Mouse (Mus musculus): ENCODE data around the gene 4930512M02Rik. TPM values are rescaled to one million over a fixed set of nuclear protein-coding genes. Genes with fewer than 3 reads are reported as not detected.

Gene 4930512M02Rik
- polyA plus RNA-seq, 1 experiment from 2014 or later: not detected

- 80% methylated on average over 4 of the region's 4 CpGs for WGBS
- no peak for ATAC-seq (ENCODE audit: low read depth)
- no peak overlapping the region for H3K4me3 ChIP-seq (ENCODE audit: low read length)
- H3K4me2 ChIP-seq (ENCODE audit: low read depth, low read length): no peak overlapping the region
- H3K27ac ChIP-seq (ENCODE audit: low read length): no peak overlapping the region
- no peaks in the 10 kb centered on the region for H3K4me1 ChIP-seq (replicated peaks; ENCODE audit: control insufficient read depth, insufficient read depth, low read length)
- no peak overlapping the region for H3K9ac ChIP-seq (ENCODE audit: low read length)
- no peaks in the 10 kb centered on the region for H3K9me3 ChIP-seq (ENCODE audit: control insufficient read depth, low read length)
- no peaks in the 10 kb centered on the region for H3K27me3 ChIP-seq (ENCODE audit: control insufficient read depth, insufficient read depth, low read depth, low read length)
- H3K36me3 ChIP-seq (ENCODE audit: control insufficient read depth, insufficient read depth, low read length): no peaks in the 10 kb centered on the region
Observed at GRCm38 (mm10) chr11:11657634-11658033, 30.0 kb upstream of the 4930512M02Rik start.

GRCm38 (mm10) chr11:11656995-11657530 lies 29.4 kb upstream of the 4930512M02Rik start:
- H3K36me3 ChIP-seq (ENCODE audit: control insufficient read depth, insufficient read depth, low read length): no peaks in the 10 kb centered on the region
- no peaks in the 10 kb centered on the region for H3K27me3 ChIP-seq (ENCODE audit: control insufficient read depth, insufficient read depth, low read depth, low read length)
- no peaks in the 10 kb centered on the region for H3K4me1 ChIP-seq (replicated peaks; ENCODE audit: control insufficient read depth, insufficient read depth, low read length)
- H3K27ac ChIP-seq (ENCODE audit: low read length): no peak overlapping the region
- H3K9ac ChIP-seq (ENCODE audit: low read length): no peak overlapping the region
- H3K9me3 ChIP-seq (ENCODE audit: control insufficient read depth, low read length): no peaks in the 10 kb centered on the region
- 0 out of 2 replicates have a peak, but pooled peaks have one; percentile 26 for ATAC-seq (ENCODE audit: low read depth)
- H3K4me3 ChIP-seq (ENCODE audit: low read length): no peak overlapping the region
- WGBS: 36% methylated on average over 5 of the region's 5 CpGs
- no peak overlapping the region for H3K4me2 ChIP-seq (ENCODE audit: low read depth, low read length)

- WGBS: 76% methylated on average over 3 of the region's 3 CpGs
- no peak for ATAC-seq (ENCODE audit: low read depth)
- Histone ChIP-seq H3K9me3 (ENCODE audit: control insufficient read depth, low read length) (no peaks in the 10 kb centered on the region), H3K27me3 (ENCODE audit: control insufficient read depth, insufficient read depth, low read depth, low read length) (no peaks in the 10 kb centered on the region), H3K4me1 (replicated peaks; ENCODE audit: control insufficient read depth, insufficient read depth, low read length) (no peaks in the 10 kb centered on the region), H3K9ac (ENCODE audit: low read length) (no peak overlapping the region), H3K27ac (ENCODE audit: low read length) (no peak overlapping the region), H3K4me3 (ENCODE audit: low read length) (no peak overlapping the region), H3K4me2 (ENCODE audit: low read depth, low read length) (no peak overlapping the region), H3K36me3 (ENCODE audit: control insufficient read depth, insufficient read depth, low read length) (no peaks in the 10 kb centered on the region)
Observed at GRCm38 (mm10) chr11:11656388-11656787, 28.8 kb upstream of the 4930512M02Rik start.

- ATAC-seq (ENCODE audit: low read depth): no peak
- H3K36me3 ChIP-seq (ENCODE audit: control insufficient read depth, insufficient read depth, low read length): no peaks in the 10 kb centered on the region
- no peak overlapping the region for H3K4me2 ChIP-seq (ENCODE audit: low read depth, low read length)
- no peak overlapping the region for H3K4me3 ChIP-seq (ENCODE audit: low read length)
- H3K27me3 ChIP-seq (ENCODE audit: control insufficient read depth, insufficient read depth, low read depth, low read length): no peaks in the 10 kb centered on the region
- no peak overlapping the region for H3K9ac ChIP-seq (ENCODE audit: low read length)
- no peak overlapping the region for H3K27ac ChIP-seq (ENCODE audit: low read length)
- H3K4me1 ChIP-seq (replicated peaks; ENCODE audit: control insufficient read depth, insufficient read depth, low read length): no peaks in the 10 kb centered on the region
- H3K9me3 ChIP-seq (ENCODE audit: control insufficient read depth, low read length): no peaks in the 10 kb centered on the region
Observed at GRCm38 (mm10) chr11:11644303-11644702, 16.7 kb upstream of the 4930512M02Rik start.

GRCm38 (mm10) chr11:11624073-11624705 lies 3.4 kb downstream of the 4930512M02Rik start:
- Histone ChIP-seq H3K27me3 (ENCODE audit: control insufficient read depth, insufficient read depth, low read depth, low read length) (no peaks in the 10 kb centered on the region), H3K27ac (ENCODE audit: low read length) (no peak overlapping the region), H3K36me3 (ENCODE audit: control insufficient read depth, insufficient read depth, low read length) (no peaks in the 10 kb centered on the region), H3K4me2 (ENCODE audit: low read depth, low read length) (no peak overlapping the region), H3K9me3 (ENCODE audit: control insufficient read depth, low read length) (no peaks in the 10 kb centered on the region), H3K4me1 (replicated peaks; ENCODE audit: control insufficient read depth, insufficient read depth, low read length) (no peaks in the 10 kb centered on the region), H3K9ac (ENCODE audit: low read length) (no peak overlapping the region), H3K4me3 (ENCODE audit: low read length) (no peak overlapping the region)
- ATAC-seq (ENCODE audit: low read depth): no peak
- WGBS: 47% methylated on average over 4 of the region's 4 CpGs

- Histone ChIP-seq H3K27ac (ENCODE audit: low read length) (no peak overlapping the region), H3K4me1 (replicated peaks; ENCODE audit: control insufficient read depth, insufficient read depth, low read length) (no peaks in the 10 kb centered on the region), H3K4me3 (ENCODE audit: low read length) (no peak overlapping the region), H3K4me2 (ENCODE audit: low read depth, low read length) (no peak overlapping the region), H3K9ac (ENCODE audit: low read length) (no peak overlapping the region), H3K36me3 (ENCODE audit: control insufficient read depth, insufficient read depth, low read length) (no peaks in the 10 kb centered on the region), H3K9me3 (ENCODE audit: control insufficient read depth, low read length) (peaks cover 10% of the 10 kb centered on the region), H3K27me3 (ENCODE audit: control insufficient read depth, insufficient read depth, low read depth, low read length) (no peaks in the 10 kb centered on the region)
- WGBS: 76% methylated on average over 2 of the region's 2 CpGs
- no peak for ATAC-seq (ENCODE audit: low read depth)
Observed at GRCm38 (mm10) chr11:11609243-11609642, 18.4 kb downstream of the 4930512M02Rik start.

- Histone ChIP-seq H3K4me2 (ENCODE audit: low read depth, low read length) (no peak overlapping the region), H3K27ac (ENCODE audit: low read length) (no peak overlapping the region), H3K36me3 (ENCODE audit: control insufficient read depth, insufficient read depth, low read length) (no peaks in the 10 kb centered on the region), H3K27me3 (ENCODE audit: control insufficient read depth, insufficient read depth, low read depth, low read length) (no peaks in the 10 kb centered on the region), H3K9ac (ENCODE audit: low read length) (no peak overlapping the region), H3K4me3 (ENCODE audit: low read length) (no peak overlapping the region), H3K9me3 (ENCODE audit: control insufficient read depth, low read length) (no peaks in the 10 kb centered on the region), H3K4me1 (replicated peaks; ENCODE audit: control insufficient read depth, insufficient read depth, low read length) (no peaks in the 10 kb centered on the region)
- no peak for ATAC-seq (ENCODE audit: low read depth)
- WGBS: 49% methylated on average over 2 of the region's 2 CpGs
Observed at GRCm38 (mm10) chr11:11587327-11587726, 40.3 kb downstream of the 4930512M02Rik start.

- 94% methylated on average over 1 of the region's 1 CpGs for WGBS
- ATAC-seq (ENCODE audit: low read depth): no peak
Observed at GRCm38 (mm10) chr11:11586423-11586822, 41.2 kb downstream of the 4930512M02Rik start.

GRCm38 (mm10) chr11:11573691-11574090 lies 53.9 kb downstream of the 4930512M02Rik start:
- no peaks in the 10 kb centered on the region for H3K4me1 ChIP-seq (replicated peaks; ENCODE audit: control insufficient read depth, insufficient read depth, low read length)
- WGBS: 51% methylated on average over 6 of the region's 6 CpGs
- no peaks in the 10 kb centered on the region for H3K36me3 ChIP-seq (ENCODE audit: control insufficient read depth, insufficient read depth, low read length)
- no peak overlapping the region for H3K9ac ChIP-seq (ENCODE audit: low read length)
- H3K27me3 ChIP-seq (ENCODE audit: control insufficient read depth, insufficient read depth, low read depth, low read length): no peaks in the 10 kb centered on the region
- no peak overlapping the region for H3K4me2 ChIP-seq (ENCODE audit: low read depth, low read length)
- no peak for ATAC-seq (ENCODE audit: low read depth)
- H3K9me3 ChIP-seq (ENCODE audit: control insufficient read depth, low read length): no peaks in the 10 kb centered on the region
- H3K27ac ChIP-seq (ENCODE audit: low read length): no peak overlapping the region
- no peak overlapping the region for H3K4me3 ChIP-seq (ENCODE audit: low read length)

More at GRCm38 (mm10) chr11:11586423-11586822, 41.2 kb downstream of the 4930512M02Rik start:
- H3K9me3 ChIP-seq (ENCODE audit: control insufficient read depth, low read length): no peaks in the 10 kb centered on the region
- H3K4me2 ChIP-seq (ENCODE audit: low read depth, low read length): no peak overlapping the region
- no peak overlapping the region for H3K27ac ChIP-seq (ENCODE audit: low read length)
- H3K27me3 ChIP-seq (ENCODE audit: control insufficient read depth, insufficient read depth, low read depth, low read length): no peaks in the 10 kb centered on the region
- no peaks in the 10 kb centered on the region for H3K36me3 ChIP-seq (ENCODE audit: control insufficient read depth, insufficient read depth, low read length)
- no peaks in the 10 kb centered on the region for H3K4me1 ChIP-seq (replicated peaks; ENCODE audit: control insufficient read depth, insufficient read depth, low read length)
- no peak overlapping the region for H3K9ac ChIP-seq (ENCODE audit: low read length)
- no peak overlapping the region for H3K4me3 ChIP-seq (ENCODE audit: low read length)
